Mouse (Mus musculus): ENCODE measurements around the gene Cd86.

GRCm38 (mm10) chr16:36632229-36632628 is 33.7 kb downstream of the Cd86 start:
- no peak for TF ChIP-seq POLR2A (IDR thresholded peaks at IDR 0.05; ENCODE audit: borderline replicate concordance, low read depth, low read length)
- no peak for TF ChIP-seq CTCF (IDR thresholded peaks at IDR 0.05; ENCODE audit: low read depth, low read length)

Data from bone marrow macrophage, adult 2 months (primary cell).